Mouse (Mus musculus) heart, postnatal 0 days (tissue): ENCODE data around the gene Atxn1. TPM values are rescaled to one million over a fixed set of nuclear protein-coding genes. Genes with fewer than 3 reads are reported as not detected.
A peak's percentile ranks its signal among the peaks of the same experiment; 100 is the strongest.

ENCODE experiments used
- ATAC-seq: fragments of 200-750 bp; cut with Nextera tagmentation; 2 replicates; pipeline ENCODE4 v1.8.0; 2017; ENCODE audit warnings: low read depth, moderate number of reproducible peaks, moderate library complexity; ENCODE audit not compliant: insufficient read depth
- DNase-seq: peaks from one replicate; pipeline ENCODE4 v3.0.0-alpha.2; 2016; ENCODE audit warnings: low spot score
- H3K27ac ChIP-seq: fragments of 300-500 bp; sonication (generic); 2 replicates; pipeline ENCODE4 v1.5.1; 2014; ENCODE audit warnings: low read depth, mild to moderate bottlenecking
- H3K27me3 ChIP-seq: fragments of 300-500 bp; sonication (generic); 2 replicates; pipeline ENCODE4 v1.6.1; 2014; ENCODE audit warnings: low read length, mixed read lengths; ENCODE audit not compliant: control insufficient read depth, insufficient read depth
- H3K36me3 ChIP-seq: fragments of 300-500 bp; sonication (generic); replicated peaks from 2 replicates; pipeline ENCODE4 v1.6.1; 2014; ENCODE audit warnings: low read length, mixed read lengths; ENCODE audit not compliant: control insufficient read depth, insufficient read depth
- H3K4me1 ChIP-seq: fragments of 300-500 bp; sonication (generic); 2 replicates; pipeline ENCODE4 v1.6.1; 2014; ENCODE audit warnings: antibody characterized with exemption; ENCODE audit not compliant: control insufficient read depth, insufficient read depth
- H3K4me2 ChIP-seq: fragments of 300-500 bp; sonication (generic); 2 replicates; pipeline ENCODE4 v1.6.1; 2014; ENCODE audit warnings: low read depth, mild to moderate bottlenecking, low read length, moderate library complexity
- H3K4me3 ChIP-seq: fragments of 300-500 bp; sonication (generic); 2 replicates; pipeline ENCODE4 v1.5.1; 2014; ENCODE audit warnings: low read depth, low read length
- H3K9ac ChIP-seq: fragments of 300-500 bp; sonication (generic); replicated peaks from 2 replicates; pipeline ENCODE4 v1.6.1; 2014; ENCODE audit warnings: low read depth, low read length, mixed read lengths
- H3K9me3 ChIP-seq: fragments of 300-500 bp; sonication (generic); replicated peaks from 2 replicates; pipeline ENCODE4 v1.6.1; 2016; ENCODE audit warnings: low read length; ENCODE audit not compliant: control insufficient read depth
- CTCF ChIP-seq: IDR thresholded peaks from 2 replicates; pipeline ENCODE4 v1.5.1; 2016; ENCODE audit warnings: antibody characterized with exemption, control low read depth, low read depth
- EP300 ChIP-seq: IDR thresholded peaks from 2 replicates; pipeline ENCODE4 v1.6.1; 2016; ENCODE audit warnings: antibody characterized with exemption, low read depth
- WGBS: fragments of 180-500 bp; shearing (Covaris S2); extraction: QIAGEN DNeasy Blood & Tissue Kit; methylation state at CpG from one replicate; pipeline ENCODE4 v1.1.7; 2014; 5-methylcytosine and 5-hydroxymethylcytosine counted together
- polyA plus RNA-seq: library from polyadenylated mRNA; unstranded; fragments of >200 nt; fragmentation: Nextera tagmentation; extraction: Ambion mirVana; gene quantifications from 2 replicates; pipeline ENCODE4 v1.2.1, GENCODE M21; 2015
- total RNA-seq: library from RNA; depleted of rRNA; stranded (reverse); fragments of >200 nt; gene quantifications from 2 replicates; pipeline ENCODE4 v1.2.3, GENCODE M21; 2014; ENCODE audit warnings: low replicate concordance

Gene Atxn1
- total and polyA plus RNA-seq, 2 experiments from 2014 or later, result 10.3 to 15.0 TPM

GRCm38 (mm10) chr13:45558367-45558766 lies 406.4 kb downstream of the Atxn1 start:
- peaks cover 32% of the 10 kb centered on the region for H3K4me1 ChIP-seq

DNA sequence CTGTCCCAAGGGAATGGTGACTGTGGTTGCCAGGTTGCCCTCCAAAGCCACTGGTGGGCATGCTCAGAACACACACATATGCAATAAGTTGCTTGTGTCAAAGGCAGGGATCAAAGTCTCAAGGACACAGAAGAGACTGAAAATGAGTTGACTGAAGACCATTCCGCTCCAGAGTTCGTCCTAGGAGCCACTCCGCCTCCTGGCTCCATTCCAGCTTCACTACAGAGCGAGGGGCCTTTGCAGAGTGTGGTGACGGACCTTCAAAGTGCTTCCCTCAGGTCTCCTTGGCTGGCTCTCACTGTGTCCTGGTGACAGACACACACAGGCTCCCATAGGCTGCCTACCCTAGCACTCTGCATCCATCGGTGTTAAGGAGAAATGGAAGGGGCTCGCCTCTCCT lies 411.1 kb downstream of the Atxn1 start:
- no peaks in the 10 kb centered on the region for H3K9me3 ChIP-seq
- peak; percentile 76 for ATAC-seq
- DNase-seq, result peak; percentile 44
- H3K4me1 ChIP-seq, result peaks cover 4% of the 10 kb centered on the region; the same call in 1 of the 2 replicates
- peak overlapping the region; percentile 18; the same call in 1 of the 2 replicates for H3K4me2 ChIP-seq
- no peak overlapping the region for H3K4me3 ChIP-seq
- H3K9ac ChIP-seq, result no peak overlapping the region
- H3K36me3 ChIP-seq, result peaks cover 17% of the 10 kb centered on the region; the same call in 1 of the 2 replicates
- TF ChIP-seq EP300 (no peak), CTCF (no peak)
- WGBS, result 24% methylated on average over 7 of the region's 7 CpGs
- no peaks in the 10 kb centered on the region for H3K27me3 ChIP-seq
- H3K27ac ChIP-seq, result peak overlapping the region; percentile 44; the same call in 1 of the 2 replicates

More at GRCm38 (mm10) chr13:45558367-45558766, 406.4 kb downstream of the Atxn1 start:
- Histone ChIP-seq H3K27me3 (no peaks in the 10 kb centered on the region), H3K4me3 (no peak overlapping the region), H3K36me3 (peaks cover 12% of the 10 kb centered on the region; the same call in 1 of the 2 replicates), H3K4me2 (no peak overlapping the region), H3K27ac (no peak overlapping the region), H3K9me3 (no peaks in the 10 kb centered on the region), H3K9ac (no peak overlapping the region)
- 61% methylated on average over 4 of the region's 4 CpGs for WGBS
- ATAC-seq (no peak), DNase-seq (no peak)
- no peak for TF ChIP-seq EP300
- no peak for TF ChIP-seq CTCF

DNA sequence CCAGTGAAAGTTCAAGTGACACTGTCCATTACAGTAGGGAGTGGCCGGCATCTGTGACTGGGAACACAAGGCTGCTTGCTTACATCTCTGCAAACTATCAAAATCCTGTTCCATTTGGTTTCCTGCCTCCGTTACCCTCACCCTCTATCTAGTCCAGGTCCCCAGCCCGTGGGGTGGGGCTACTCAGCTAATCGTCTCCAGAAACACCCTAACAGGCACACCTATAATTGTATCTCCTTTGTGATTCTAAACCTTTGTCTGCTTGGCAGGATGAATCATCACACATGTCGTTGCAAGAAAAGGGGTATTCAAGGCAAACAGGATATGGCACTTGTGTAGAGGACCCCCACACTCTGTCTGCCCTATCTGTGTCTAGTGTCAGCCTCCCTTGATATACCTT lies 417.3 kb downstream of the Atxn1 start:
- H3K9ac ChIP-seq, result no peak overlapping the region
- peaks cover 47% of the 10 kb centered on the region for H3K36me3 ChIP-seq
- TF ChIP-seq CTCF, result no peak
- TF ChIP-seq EP300, result no peak
- no peak overlapping the region for H3K27ac ChIP-seq
- H3K27me3 ChIP-seq, result no peaks in the 10 kb centered on the region
- DNase-seq (no peak), ATAC-seq (no peak)
- peaks cover 4% of the 10 kb centered on the region; the same call in 1 of the 2 replicates for H3K4me1 ChIP-seq
- WGBS, result 65% methylated on average over 5 of the region's 5 CpGs
- H3K9me3 ChIP-seq, result no peaks in the 10 kb centered on the region
- no peak overlapping the region for H3K4me2 ChIP-seq
- no peak overlapping the region for H3K4me3 ChIP-seq

DNA sequence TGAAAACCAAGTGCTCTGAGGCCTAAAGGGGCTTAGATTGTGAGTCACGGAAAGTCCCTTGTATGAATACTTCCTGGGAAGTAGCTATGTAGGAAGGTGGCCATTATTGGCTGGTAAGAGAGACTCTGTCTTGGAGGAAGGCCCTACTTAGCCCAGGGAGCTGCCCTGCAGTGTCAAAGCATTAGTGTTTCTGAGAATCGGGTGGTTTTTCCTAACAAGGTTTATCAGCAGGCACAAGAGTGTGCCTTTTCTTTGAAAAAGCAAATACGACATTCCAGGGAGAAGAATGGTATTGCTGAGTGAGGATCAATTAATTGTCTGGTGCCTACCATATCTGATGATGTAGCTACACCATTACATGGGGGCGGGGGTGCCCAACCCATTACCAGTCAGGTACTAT lies 417.9 kb downstream of the Atxn1 start:
- no peak for TF ChIP-seq EP300
- no peak for TF ChIP-seq CTCF
- peaks cover 4% of the 10 kb centered on the region; the same call in 1 of the 2 replicates for H3K4me1 ChIP-seq
- H3K9me3 ChIP-seq, result no peaks in the 10 kb centered on the region
- H3K4me3 ChIP-seq, result no peak overlapping the region
- peaks cover 53% of the 10 kb centered on the region for H3K36me3 ChIP-seq
- H3K9ac ChIP-seq, result no peak overlapping the region
- no peak overlapping the region for H3K27ac ChIP-seq
- WGBS, result 77% methylated on average over 4 of the region's 4 CpGs
- no peak overlapping the region for H3K4me2 ChIP-seq
- H3K27me3 ChIP-seq, result no peaks in the 10 kb centered on the region
- ATAC-seq (no peak), DNase-seq (no peak)

DNA sequence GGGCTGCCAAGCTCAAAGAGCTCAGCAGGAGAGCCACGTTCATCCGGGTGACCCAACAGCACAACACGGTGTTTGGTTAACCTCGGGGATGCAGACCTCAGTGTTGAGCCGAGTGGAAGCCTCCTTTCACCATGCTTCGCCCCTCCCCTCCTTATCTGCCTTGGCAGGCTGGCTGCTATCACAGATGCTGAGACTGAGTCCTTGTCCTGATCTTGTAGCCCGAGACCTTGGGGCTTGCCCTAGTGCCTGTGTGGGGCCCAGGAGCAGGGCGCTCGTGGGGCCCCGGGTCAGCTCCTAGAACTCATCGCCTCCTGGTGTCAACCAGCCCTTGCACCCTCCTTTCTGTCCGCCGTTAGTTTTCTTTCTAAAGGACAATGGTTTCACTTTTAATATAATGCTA lies 418.8 kb downstream of the Atxn1 start:
- 32% methylated on average over 13 of the region's 13 CpGs for WGBS
- peaks cover 62% of the 10 kb centered on the region for H3K36me3 ChIP-seq
- TF ChIP-seq CTCF (no peak), EP300 (no peak)

GRCm38 (mm10) chr13:45539205-45539568 lies 425.6 kb downstream of the Atxn1 start:
- H3K4me2 ChIP-seq, result peak overlapping the region; percentile 66
- WGBS, result 7% methylated on average over 10 of the region's 10 CpGs
- peak overlapping the region; percentile 37 for H3K4me3 ChIP-seq
- no peak overlapping the region; the same call in 1 of the 2 replicates for H3K9ac ChIP-seq
- DNase-seq (peak; percentile 74), ATAC-seq (peak; percentile 58)
- TF ChIP-seq CTCF (peak; percentile 86), EP300 (no peak)
- H3K27ac ChIP-seq, result peak overlapping the region; percentile 85
- H3K4me1 ChIP-seq, result peaks cover 33% of the 10 kb centered on the region
- H3K36me3 ChIP-seq, result peaks cover 47% of the 10 kb centered on the region
- no peaks in the 10 kb centered on the region for H3K9me3 ChIP-seq
- no peaks in the 10 kb centered on the region for H3K27me3 ChIP-seq

More for the DNA sequence above, 418.8 kb downstream of the Atxn1 start:
- no peaks in the 10 kb centered on the region for H3K9me3 ChIP-seq
- H3K9ac ChIP-seq, result no peak overlapping the region
- H3K4me3 ChIP-seq, result no peak overlapping the region
- no peak overlapping the region for H3K4me2 ChIP-seq
- H3K27ac ChIP-seq, result no peak overlapping the region
- H3K4me1 ChIP-seq, result peaks cover 4% of the 10 kb centered on the region; the same call in 1 of the 2 replicates
- H3K27me3 ChIP-seq, result no peaks in the 10 kb centered on the region
- ATAC-seq, result no peak
- no peak for DNase-seq
